Mouse (Mus musculus) left cerebral cortex, adult 2 months (tissue): ENCODE data around the gene Ltbp2. TPM values are rescaled to one million over a fixed set of nuclear protein-coding genes. Genes with fewer than 3 reads are reported as not detected.

Experiments
- DNase-seq, 2 experiments: peaks; one replicate each; pipeline ENCODE4 v3.0.0; 2021 to 2022; ENCODE audit warnings: low spot score in 2 of 2, mixed read lengths in 1 of 2; ENCODE audit errors: extremely low spot score in 1 of 2
- H3K27ac ChIP-seq: fragments of 200-600 bp; 2 replicates; pipeline ENCODE4 v1.8.1; 2022
- H3K4me3 ChIP-seq: fragments of 200-600 bp; 2 replicates; pipeline ENCODE4 v1.8.1; 2022
- CTCF ChIP-seq: fragments of 200-600 bp; IDR thresholded peaks from 2 replicates; pipeline ENCODE4 v1.8.1; 2022; ENCODE audit warnings: antibody characterized with exemption, mild to moderate bottlenecking, moderate library complexity
- intact Hi-C: fragments of 180-260 bp; cut with DNase I; formaldehyde crosslinking; loops from one replicate; pipeline ENCODE4 v1.15.1; 2025
- total RNA-seq, 2 experiments: library from RNA; stranded (reverse); gene quantifications; 2 replicates each; pipeline ENCODE4 v1.2.3; 2021

Gene Ltbp2
- total RNA-seq, 2 experiments from 2014 or later: 0.45 to 0.94 TPM

GRCm38 (mm10) chr12:84829109-84829724 lies 47.1 kb downstream of the Ltbp2 start:
- H3K4me3 ChIP-seq: no peak overlapping the region
- intact Hi-C loops: no loop called here
- no peak for TF ChIP-seq CTCF
- no peak overlapping the region for H3K27ac ChIP-seq
- no peak for DNase-seq

DNA sequence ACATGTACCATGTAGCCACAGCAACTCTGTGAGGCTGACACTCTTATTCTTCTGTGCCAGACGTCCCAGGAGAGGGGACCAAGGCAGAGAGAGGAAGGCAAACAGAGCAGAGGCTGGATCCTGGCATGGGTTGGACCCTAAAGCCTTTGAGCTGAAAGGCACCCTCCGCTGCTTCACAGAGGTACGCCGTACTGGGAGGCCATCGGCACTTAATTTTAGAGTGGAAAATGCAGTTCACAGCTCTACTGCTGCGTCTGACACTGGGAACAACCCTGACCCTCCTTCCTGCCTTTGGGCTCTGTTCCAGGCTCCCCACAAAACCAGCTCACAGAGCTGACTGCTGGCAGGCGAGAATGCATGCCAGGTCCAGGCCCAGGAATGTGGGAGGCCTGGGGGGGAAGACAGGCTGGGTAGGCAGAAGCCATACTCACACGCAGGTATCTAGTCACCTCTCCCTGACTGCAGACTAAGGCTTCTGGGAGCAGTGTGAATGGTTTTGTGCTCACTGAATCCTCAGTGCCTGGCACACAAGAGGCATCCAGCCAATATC lies 48.9 kb downstream of the Ltbp2 start:
- H3K4me3 ChIP-seq: no peak overlapping the region
- H3K27ac ChIP-seq: no peak overlapping the region
- no peak for TF ChIP-seq CTCF
- no peak for DNase-seq
- intact Hi-C loops: no loop called here

- H3K27ac ChIP-seq: no peak overlapping the region
Observed at GRCm38 (mm10) chr12:84824203-84824602, 52.1 kb downstream of the Ltbp2 start.

DNA sequence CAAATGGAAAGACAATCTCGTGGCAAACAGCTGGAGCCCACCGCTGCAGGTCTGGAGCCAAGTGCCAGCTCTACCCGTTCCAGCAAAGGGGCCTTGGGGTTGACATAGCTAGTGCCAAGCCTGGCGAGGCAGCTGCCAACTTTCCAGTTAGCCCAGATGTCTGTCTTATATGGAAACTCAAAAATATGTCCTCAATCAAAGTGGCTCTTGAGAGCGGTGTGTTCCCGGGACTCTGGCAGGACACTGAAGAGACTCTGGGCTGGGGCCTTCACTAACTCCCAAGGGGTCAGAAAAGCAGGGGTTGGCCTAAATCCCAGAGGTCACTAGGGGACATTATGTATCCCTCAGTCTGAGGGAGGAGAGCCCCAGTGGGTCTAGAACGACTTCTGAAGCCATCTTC lies 52.7 kb downstream of the Ltbp2 start:
- H3K27ac ChIP-seq: no peak overlapping the region
- intact Hi-C loops: no loop called here

More at GRCm38 (mm10) chr12:84824203-84824602, 52.1 kb downstream of the Ltbp2 start:
- no peak for DNase-seq
- no peak overlapping the region for H3K4me3 ChIP-seq
- no peak for TF ChIP-seq CTCF
- intact Hi-C loops: no loop called here

GRCm38 (mm10) chr12:84819236-84820168 lies 56.8 kb downstream of the Ltbp2 start:
- DNase-seq: no peak
- H3K4me3 ChIP-seq: no peak overlapping the region
- H3K27ac ChIP-seq: no peak overlapping the region
- TF ChIP-seq CTCF: no peak
- intact Hi-C loops: no loop called here

More for the DNA sequence above, 52.7 kb downstream of the Ltbp2 start:
- no peak overlapping the region for H3K4me3 ChIP-seq
- no peak for TF ChIP-seq CTCF
- DNase-seq: no peak

- no peak overlapping the region for H3K4me3 ChIP-seq
- no peak overlapping the region for H3K27ac ChIP-seq
- no peak for DNase-seq
- intact Hi-C loops: no loop called here
- peak; percentile 1; the same call in 1 of the 2 replicates for TF ChIP-seq CTCF
Observed at GRCm38 (mm10) chr12:84818496-84818895, 57.8 kb downstream of the Ltbp2 start.

GRCm38 (mm10) chr12:84814663-84815325 lies 61.5 kb downstream of the Ltbp2 start:
- TF ChIP-seq CTCF: no peak
- intact Hi-C loops: no loop called here

DNA sequence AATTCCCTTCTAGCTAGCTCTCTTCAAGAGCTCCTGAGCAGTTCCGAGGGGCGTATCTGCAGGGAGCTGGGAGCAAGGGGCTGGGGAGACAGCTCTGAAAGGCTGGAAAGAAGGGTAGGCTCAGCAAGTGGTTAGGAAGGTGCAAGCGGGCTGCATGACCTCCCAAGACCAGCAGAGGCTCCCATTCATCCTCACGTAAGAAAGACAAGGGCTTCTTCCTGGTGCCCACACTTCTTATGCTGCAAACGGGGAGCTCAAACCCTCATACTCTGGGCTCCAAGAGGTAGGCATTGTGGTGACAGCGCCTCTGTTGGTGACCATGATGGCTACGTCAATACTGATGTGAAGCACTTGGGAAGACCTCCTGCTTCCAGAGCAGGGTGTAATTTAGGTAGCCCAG lies 62.6 kb downstream of the Ltbp2 start:
- no peak for DNase-seq
- Histone ChIP-seq H3K4me3 (no peak overlapping the region), H3K27ac (no peak overlapping the region)
- intact Hi-C loops: no loop called here
- no peak; the same call in 1 of the 2 replicates for TF ChIP-seq CTCF

More at GRCm38 (mm10) chr12:84814663-84815325, 61.5 kb downstream of the Ltbp2 start:
- Histone ChIP-seq H3K27ac (no peak overlapping the region), H3K4me3 (no peak overlapping the region)
- DNase-seq: no peak

- no peak overlapping the region for H3K27ac ChIP-seq
- no peak overlapping the region for H3K4me3 ChIP-seq
- DNase-seq: no peak
- intact Hi-C loops: no loop called here
- TF ChIP-seq CTCF: peak; percentile 30
Observed at GRCm38 (mm10) chr12:84812004-84812403, 64.3 kb downstream of the Ltbp2 start.

GRCm38 (mm10) chr12:84811510-84811909 lies 64.8 kb downstream of the Ltbp2 start:
- no peak for DNase-seq
- no peak for TF ChIP-seq CTCF
- intact Hi-C loops: no loop called here
- Histone ChIP-seq H3K4me3 (no peak overlapping the region), H3K27ac (no peak overlapping the region)

- no peak for TF ChIP-seq CTCF
- DNase-seq: no peak
- no peak overlapping the region for H3K4me3 ChIP-seq
- intact Hi-C loops: no loop called here
- no peak overlapping the region for H3K27ac ChIP-seq
Observed at GRCm38 (mm10) chr12:84810810-84811209, 65.5 kb downstream of the Ltbp2 start.

- Histone ChIP-seq H3K27ac (no peak overlapping the region), H3K4me3 (no peak overlapping the region)
- intact Hi-C loops: no loop called here
- TF ChIP-seq CTCF: no peak
- DNase-seq: no peak
Observed at GRCm38 (mm10) chr12:84809033-84809432, 67.3 kb downstream of the Ltbp2 start.
